Comparison of ENCODE assay signal across 9 mouse cellular contexts in the genomic region with DNA sequence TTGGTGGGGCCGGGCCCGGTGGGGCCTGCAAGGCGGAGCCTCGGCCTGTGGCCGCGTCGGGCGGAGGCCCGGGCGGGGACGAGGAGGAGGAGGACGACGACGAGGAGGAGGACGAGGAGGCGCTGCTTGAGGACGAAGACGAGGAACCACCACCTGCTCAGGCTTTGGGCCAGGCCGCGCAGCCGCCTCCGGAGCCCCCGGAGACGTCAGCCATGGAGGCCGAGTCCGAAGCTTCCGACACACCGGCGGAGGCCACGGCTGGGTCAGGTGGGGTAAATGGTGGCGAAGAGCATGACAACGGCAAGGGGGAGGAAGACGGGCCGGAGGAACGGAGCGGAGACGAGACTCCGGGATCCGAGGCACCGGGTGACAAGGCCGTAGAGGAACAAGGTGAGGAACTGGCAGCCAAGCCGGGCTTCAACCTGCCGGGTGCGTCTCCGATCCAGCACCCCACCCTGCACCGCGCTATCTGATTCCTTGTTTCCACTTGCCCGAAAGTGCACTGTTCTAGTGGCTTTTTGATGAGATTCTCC. TPM values are rescaled to one million over a fixed set of nuclear protein-coding genes. Genes with fewer than 3 reads are reported as not detected.
DNase-seq lines count a peak whose midpoint lies in the region; ATAC-seq and TF ChIP-seq lines count a peak whose summit lies in the region.
"Had no signal": no experiment of that assay in that cellular context is flagged by ENCODE, and none has a peak within 500 bp of the region (broad histone marks: within the 10 kb centered on the region; RNA-seq: fewer than 3 reads in every experiment).

No protein-coding gene starts in this region.

- intact Hi-C loops in left cerebral cortex, postnatal 14 days (cut with DNase I), result loop anchor here (5.0 kb wide), 1 partner anchor 73 kb away; no protein-coding TSS in a partner anchor

- H3K36me3 ChIP-seq in embryonic facial prominence, embryonic 12.5 days, result peaks cover 33% of the 10 kb centered on the region
- H3K36me3 ChIP-seq in hindbrain, embryonic 11.5 days (ENCODE audit: control insufficient read depth, insufficient read depth, low read length), result 0 out of 2 replicates have a peak, but pooled peaks cover 3% of the 10 kb centered on the region
- H3K36me3 ChIP-seq in macrophage (ENCODE audit: inconsistent target), result peaks cover 38% of the 10 kb centered on the region

- no peak for DNase-seq in lung, adult 2 months
- DNase-seq in lung, postnatal 25 days (ENCODE audit: low spot score), result no peak
- peak; percentile 39 for DNase-seq in hindbrain, embryonic 11.5 days (ENCODE audit: low spot score)
- no peak for DNase-seq in ovary, postnatal 14 days (ENCODE audit: low spot score)
- DNase-seq in left cerebral cortex, postnatal 14 days (ENCODE audit: low spot score in 2 of 2), result no peak
- DNase-seq in thymus, postnatal 25 days, result no peak

- no peaks in the 10 kb centered on the region for H3K9me3 ChIP-seq in embryonic facial prominence, embryonic 12.5 days
- H3K9me3 ChIP-seq in hindbrain, embryonic 11.5 days (ENCODE audit: control insufficient read depth, low read length), result no peaks in the 10 kb centered on the region

- H3K79me2 ChIP-seq in macrophage (ENCODE audit: inconsistent target), result peaks cover 82% of the 10 kb centered on the region

- H3K9ac ChIP-seq in embryonic facial prominence, embryonic 12.5 days, result peak overlapping the region; percentile 99
- H3K9ac ChIP-seq in hindbrain, embryonic 11.5 days (ENCODE audit: low read depth, low read length), result peak overlapping the region; percentile 98

- peak overlapping the region; percentile 86 for H3K4me2 ChIP-seq in embryonic facial prominence, embryonic 12.5 days (replicated peaks)
- H3K4me2 ChIP-seq in hindbrain, embryonic 11.5 days (replicated peaks; ENCODE audit: low read depth, low read length), result peak overlapping the region; percentile 77

- H3K27ac ChIP-seq in embryonic facial prominence, embryonic 12.5 days, result peak overlapping the region; percentile 100
- H3K27ac ChIP-seq in hindbrain, embryonic 11.5 days (ENCODE audit: low read depth, low read length), result peak overlapping the region; percentile 98
- peak overlapping the region; percentile 96 for H3K27ac ChIP-seq in macrophage

- TF ChIP-seq CTCF in lung, adult 2 months (IDR thresholded peaks at IDR 0.05; ENCODE audit: insufficient read depth, low read length), result no peak

- peak overlapping the region; percentile 97 for H3K4me3 ChIP-seq in lung, adult 2 months (replicated peaks; ENCODE audit: extremely low read depth, low read depth, low read length)
- peak overlapping the region; percentile 76 for H3K4me3 ChIP-seq in embryonic facial prominence, embryonic 12.5 days
- H3K4me3 ChIP-seq in hindbrain, embryonic 11.5 days (ENCODE audit: low read depth, low read length), result peak overlapping the region; percentile 99
- H3K4me3 ChIP-seq in macrophage (ENCODE audit: inconsistent target), result peak overlapping the region; percentile 95

- TF ChIP-seq POLR2A in lung, adult 2 months (IDR thresholded peaks at IDR 0.05; ENCODE audit: borderline replicate concordance, extremely low read depth, low read depth, low read length), result no peak

- ATAC-seq in embryonic facial prominence, embryonic 12.5 days (ENCODE audit: insufficient number of reproducible peaks, insufficient read depth, low FRiP score, low TSS enrichment), result peak; percentile 2; the same call in 1 of the 2 replicates
- ATAC-seq in hindbrain, embryonic 11.5 days (ENCODE audit: low FRiP score), result peak; percentile 30

- no peaks in the 10 kb centered on the region for H3K27me3 ChIP-seq in embryonic facial prominence, embryonic 12.5 days
- no peaks in the 10 kb centered on the region for H3K27me3 ChIP-seq in hindbrain, embryonic 11.5 days (ENCODE audit: control insufficient read depth, insufficient read depth, low read length)

- WGBS in lung, adult 2 months, result under 1% methylated on average over 45 of the region's 48 CpGs
- under 1% methylated on average over 47 of the region's 48 CpGs for WGBS in embryonic facial prominence, embryonic 12.5 days
- 0% methylated on average over 48 of the region's 48 CpGs for WGBS in hindbrain, embryonic 11.5 days
- WGBS in macrophage (ENCODE audit: missing documents), result under 1% methylated on average over 48 of the region's 48 CpGs

- H3K4me1 ChIP-seq in lung, adult 2 months (ENCODE audit: control insufficient read depth, insufficient read depth, low read length), result peaks cover 9% of the 10 kb centered on the region
- peaks cover 36% of the 10 kb centered on the region for H3K4me1 ChIP-seq in embryonic facial prominence, embryonic 12.5 days
- peaks cover 9% of the 10 kb centered on the region for H3K4me1 ChIP-seq in hindbrain, embryonic 11.5 days (replicated peaks; ENCODE audit: control insufficient read depth, insufficient read depth, low read length)

RNA-seq across cellular contexts. Expression of a gene that starts 0.7 kb away (rescaled TPM):
- polyA plus RNA-seq in lung, adult 2 months (2012; rRNA removed), result 25.4 and 28.0 TPM in 2 replicates
- 6.2 TPM in 2 replicates for polyA plus RNA-seq in embryonic facial prominence, embryonic 12.5 days (2016; fragmentation: Nextera tagmentation; extraction: Ambion mirVana)
- 7.0 and 10.1 TPM in 2 replicates for polyA plus RNA-seq in hindbrain, embryonic 11.5 days (2014; fragmentation: Nextera tagmentation; extraction: Ambion mirVana)
- total RNA-seq in macrophage (2018; cell fraction: chromatin; rRNA removed), result 100 to 1,000 TPM in 16 of 26 experiments, 10 to 100 TPM in 10; 43.1 to 200 (median 123) TPM
- 100 to 1,000 TPM in 1 of 26 experiments, 10 to 100 TPM in 25; 60.4 to 102 (median 80.2) TPM for total RNA-seq in macrophage (2018; cell fraction: cytosol; rRNA removed)
- 100 to 1,000 TPM in 15 of 26 experiments, 10 to 100 TPM in 11; 61.1 to 164 (median 118) TPM for total RNA-seq in macrophage (2018; cell fraction: nucleus; rRNA removed)
- 74.0 to 130 TPM (median 81.5 TPM) in 3 replicates for polyA plus RNA-seq in macrophage (2018)
- 10 to 100 TPM; 92.3 to 95.8 TPM for total RNA-seq in left cerebral cortex, postnatal 14 days (2021)

RNA-seq across cellular contexts. Expression of a gene that starts 1.4 kb away (rescaled TPM):
- polyA plus RNA-seq in lung, adult 2 months (2012; rRNA removed), result 8.5 and 12.8 TPM in 2 replicates
- polyA plus RNA-seq in embryonic facial prominence, embryonic 12.5 days (2016; fragmentation: Nextera tagmentation; extraction: Ambion mirVana), result 71.3 and 71.7 TPM in 2 replicates
- polyA plus RNA-seq in hindbrain, embryonic 11.5 days (2014; fragmentation: Nextera tagmentation; extraction: Ambion mirVana), result 47.0 and 53.1 TPM in 2 replicates
- 100 to 1,000 TPM in 1 of 26 experiments, 10 to 100 TPM in 24, 1 to 10 TPM in 1; 6.5 to 108 (median 37.4) TPM for total RNA-seq in macrophage (2018; cell fraction: chromatin; rRNA removed)
- 10 to 100 TPM; 17.1 to 45.4 (median 34.0) TPM for total RNA-seq in macrophage (2018; cell fraction: cytosol; rRNA removed)
- 10 to 100 TPM; 15.7 to 94.7 (median 44.9) TPM for total RNA-seq in macrophage (2018; cell fraction: nucleus; rRNA removed)
- 25.0 to 30.5 TPM (median 30.3 TPM) in 3 replicates for polyA plus RNA-seq in macrophage (2018)
- total RNA-seq in left cerebral cortex, postnatal 14 days (2021), result 10 to 100 TPM; 28.2 to 30.5 TPM

RNA-seq across cellular contexts. Expression of a gene that starts 9.1 kb away (rescaled TPM):
- polyA plus RNA-seq in lung, adult 2 months (2012; rRNA removed), result not detected in 2 replicates
- not detected in 2 replicates for polyA plus RNA-seq in embryonic facial prominence, embryonic 12.5 days (2016; fragmentation: Nextera tagmentation; extraction: Ambion mirVana)
- polyA plus RNA-seq in hindbrain, embryonic 11.5 days (2014; fragmentation: Nextera tagmentation; extraction: Ambion mirVana), result not detected in 2 replicates
- total RNA-seq in macrophage (2018; cell fraction: chromatin; rRNA removed), result 10 to 100 TPM in 1 of 26 experiments, 1 to 10 TPM in 9, not detected in 16; 2.4 to 11.6 (median 4.0) TPM
- 1 to 10 TPM in 12 of 26 experiments, not detected in 14; 1.3 to 9.4 (median 2.9) TPM for total RNA-seq in macrophage (2018; cell fraction: cytosol; rRNA removed)
- 1 to 10 TPM in 6 of 26 experiments, not detected in 20; 1.3 to 2.8 (median 1.9) TPM for total RNA-seq in macrophage (2018; cell fraction: nucleus; rRNA removed)
- polyA plus RNA-seq in macrophage (2018), result 44.3 TPM in 1 of 3 replicates, not detected in the others
- total RNA-seq in left cerebral cortex, postnatal 14 days (2021), result not detected
- total RNA-seq: common myeloid progenitor, adult 5-6 weeks had no signal

RNA-seq across cellular contexts. Expression of a gene that starts 16.8 kb away (rescaled TPM):
- 140 and 164 TPM in 2 replicates for polyA plus RNA-seq in lung, adult 2 months (2012; rRNA removed)
- 43.0 and 47.5 TPM in 2 replicates for polyA plus RNA-seq in embryonic facial prominence, embryonic 12.5 days (2016; fragmentation: Nextera tagmentation; extraction: Ambion mirVana)
- 55.6 and 59.6 TPM in 2 replicates for polyA plus RNA-seq in hindbrain, embryonic 11.5 days (2014; fragmentation: Nextera tagmentation; extraction: Ambion mirVana)
- 10 to 100 TPM in 24 of 26 experiments, 1 to 10 TPM in 2; 8.7 to 57.3 (median 25.0) TPM for total RNA-seq in macrophage (2018; cell fraction: chromatin; rRNA removed)
- 100 to 1,000 TPM in 6 of 26 experiments, 10 to 100 TPM in 20; 63.2 to 119 (median 80.1) TPM for total RNA-seq in macrophage (2018; cell fraction: cytosol; rRNA removed)
- total RNA-seq in macrophage (2018; cell fraction: nucleus; rRNA removed), result 10 to 100 TPM; 22.3 to 69.1 (median 42.1) TPM
- 72.1 to 121 TPM (median 102 TPM) in 3 replicates for polyA plus RNA-seq in macrophage (2018)
- total RNA-seq in left cerebral cortex, postnatal 14 days (2021), result 100 to 1,000 TPM; 111 to 117 TPM

RNA-seq across cellular contexts. Expression of a gene that starts 18.1 kb away (rescaled TPM):
- 1.9 and 2.3 TPM in 2 replicates for polyA plus RNA-seq in lung, adult 2 months (2012; rRNA removed)
- polyA plus RNA-seq in embryonic facial prominence, embryonic 12.5 days (2016; fragmentation: Nextera tagmentation; extraction: Ambion mirVana), result 6.5 and 7.2 TPM in 2 replicates
- 5.7 and 7.5 TPM in 2 replicates for polyA plus RNA-seq in hindbrain, embryonic 11.5 days (2014; fragmentation: Nextera tagmentation; extraction: Ambion mirVana)
- total RNA-seq in macrophage (2018; cell fraction: chromatin; rRNA removed), result 1 to 10 TPM in 19 of 26 experiments, under 1 TPM in 6, not detected in 1; 0.45 to 8.1 (median 3.1) TPM
- total RNA-seq in macrophage (2018; cell fraction: cytosol; rRNA removed), result 1 to 10 TPM in 24 of 26 experiments, under 1 TPM in 2; 0.86 to 7.2 (median 2.4) TPM
- 1 to 10 TPM in 22 of 26 experiments, under 1 TPM in 4; 0.64 to 8.3 (median 3.6) TPM for total RNA-seq in macrophage (2018; cell fraction: nucleus; rRNA removed)
- polyA plus RNA-seq in macrophage (2018), result 1.5 to 2.4 TPM (median 2.0 TPM) in 3 replicates
- 1 to 10 TPM; 4.2 to 5.1 TPM for total RNA-seq in left cerebral cortex, postnatal 14 days (2021)
